Mouse (Mus musculus) limb, embryonic 10.5 days (tissue): ENCODE data around the gene Gm20489. TPM values are rescaled to one million over a fixed set of nuclear protein-coding genes. Genes with fewer than 3 reads are reported as not detected.

Experiments used
- DNase-seq: peaks from one replicate; pipeline ENCODE4 v3.0.0-alpha.2; 2017; ENCODE audit warnings: low spot score
- H3K27ac ChIP-seq: fragments of 300-500 bp; sonication (generic); 2 replicates; pipeline ENCODE4 v1.5.1; 2016; ENCODE audit warnings: mild to moderate bottlenecking
- H3K27me3 ChIP-seq: fragments of 300-500 bp; sonication (generic); 2 replicates; pipeline ENCODE4 v1.6.1; 2016; ENCODE audit warnings: low read depth, mild to moderate bottlenecking; ENCODE audit not compliant: poor library complexity, severe bottlenecking
- H3K36me3 ChIP-seq: fragments of 300-500 bp; sonication (generic); 2 replicates; pipeline ENCODE4 v1.6.1; 2016; ENCODE audit warnings: mild to moderate bottlenecking, moderate library complexity
- H3K4me1 ChIP-seq: fragments of 300-500 bp; sonication (generic); 2 replicates; pipeline ENCODE4 v1.6.1; 2016
- H3K4me3 ChIP-seq: fragments of 300-500 bp; sonication (generic); 2 replicates; pipeline ENCODE4 v1.5.1; 2016; ENCODE audit warnings: mild to moderate bottlenecking, moderate library complexity
- H3K9me3 ChIP-seq: fragments of 300-500 bp; sonication (generic); replicated peaks from 2 replicates; pipeline ENCODE4 v1.6.1; 2016; ENCODE audit warnings: mild to moderate bottlenecking
- WGBS: fragments of 180-500 bp; shearing (Covaris S2); methylation state at CpG from one replicate; pipeline ENCODE4 v1.1.7; 2016; 5-methylcytosine and 5-hydroxymethylcytosine counted together
- polyA plus RNA-seq: library from polyadenylated mRNA; unstranded; fragments of >200 nt; fragmentation: Nextera tagmentation; extraction: Ambion mirVana; gene quantifications from 2 replicates; pipeline ENCODE4 v1.2.1, GENCODE M21; 2016

The Gm20489 gene
- polyA plus RNA-seq, 1 experiment from 2014 or later = not detected

GRCm38 (mm10) chrX:101285953-101286670 is 17.3 kb upstream of the Gm20489 start:
- Histone ChIP-seq H3K27me3 (peaks cover 99% of the 10 kb centered on the region), H3K4me3 (no peak overlapping the region), H3K27ac (no peak overlapping the region), H3K9me3 (no peaks in the 10 kb centered on the region), H3K36me3 (peaks cover 100% of the 10 kb centered on the region), H3K4me1 (no peaks in the 10 kb centered on the region)
- DNase-seq = no peak
- WGBS = 94% methylated on average over 14 of the region's 14 CpGs

DNA sequence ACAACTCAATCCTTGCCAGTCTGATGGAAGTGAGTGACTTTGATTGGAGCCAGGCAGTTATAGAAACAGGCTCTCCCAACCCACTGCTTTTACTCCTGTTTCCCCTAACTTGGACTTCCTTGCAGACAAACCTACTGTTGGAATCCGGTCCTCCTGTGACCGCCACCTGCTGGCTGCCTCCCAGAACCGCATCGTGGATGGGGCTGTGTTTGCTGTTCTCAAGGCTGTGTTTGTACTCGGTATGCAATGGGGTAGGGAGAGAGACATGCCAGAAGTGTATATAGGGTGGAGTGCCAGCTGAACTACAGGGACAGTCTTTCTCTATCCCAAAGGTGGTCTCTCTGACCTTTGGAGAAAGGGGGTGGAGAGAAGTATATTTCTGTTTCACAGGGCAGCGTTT is 16.7 kb upstream of the Gm20489 start:
- Histone ChIP-seq H3K4me1 (no peaks in the 10 kb centered on the region), H3K27me3 (peaks cover 99% of the 10 kb centered on the region), H3K36me3 (peaks cover 100% of the 10 kb centered on the region), H3K27ac (no peak overlapping the region), H3K9me3 (no peaks in the 10 kb centered on the region), H3K4me3 (no peak overlapping the region)
- peak; percentile 71 for DNase-seq
- 34% methylated on average over 6 of the region's 6 CpGs for WGBS

- Histone ChIP-seq H3K4me3 (no peak overlapping the region), H3K36me3 (peaks cover 99% of the 10 kb centered on the region), H3K4me1 (no peaks in the 10 kb centered on the region), H3K9me3 (no peaks in the 10 kb centered on the region), H3K27ac (no peak overlapping the region), H3K27me3 (peaks cover 98% of the 10 kb centered on the region)
- WGBS = 77% methylated on average over 6 of the region's 6 CpGs
- DNase-seq = no peak
These were observed 14.0 kb upstream of the Gm20489 start for GRCm38 (mm10) chrX:101282813-101283212.

- Histone ChIP-seq H3K27me3 (peaks cover 89% of the 10 kb centered on the region), H3K36me3 (peaks cover 39% of the 10 kb centered on the region), H3K9me3 (no peaks in the 10 kb centered on the region), H3K27ac (peak within 1 kb of the TSS; percentile 90), H3K4me1 (peaks cover 14% of the 10 kb centered on the region; the same call in 1 of the 2 replicates), H3K4me3 (peak within 1 kb of the TSS; percentile 65)
- DNase-seq = peak; percentile 85
- 13% methylated on average over 53 of the region's 54 CpGs for WGBS
These were observed 5.3 kb upstream of the Gm20489 start, which contains the start of gene Med12 for GRCm38 (mm10) chrX:101273875-101274738. Gene Med12, plus strand, starts transcription at chrX:101274030.

- H3K36me3 ChIP-seq = peaks cover 32% of the 10 kb centered on the region
- H3K27me3 ChIP-seq = peaks cover 89% of the 10 kb centered on the region
- peaks cover 18% of the 10 kb centered on the region; the same call in 1 of the 2 replicates for H3K4me1 ChIP-seq
- peak overlapping the region; percentile 65 for H3K4me3 ChIP-seq
- H3K27ac ChIP-seq = peak overlapping the region; percentile 90
- 20% methylated on average over 6 of the region's 6 CpGs for WGBS
- no peak for DNase-seq
- no peaks in the 10 kb centered on the region for H3K9me3 ChIP-seq
These were observed 4.6 kb upstream of the Gm20489 start for GRCm38 (mm10) chrX:101273410-101273809.

GRCm38 (mm10) chrX:101268025-101268754 is 633 bp downstream of the Gm20489 start, which contains the start of gene Il2rg:
Gene Il2rg, minus strand, starts transcription at chrX:101268255.
- Histone ChIP-seq H3K36me3 (no peaks in the 10 kb centered on the region), H3K4me3 (no peak within 1 kb of the TSS), H3K9me3 (no peaks in the 10 kb centered on the region), H3K27me3 (peaks cover 87% of the 10 kb centered on the region), H3K27ac (no peak within 1 kb of the TSS; the same call in 1 of the 2 replicates), H3K4me1 (peaks cover 28% of the 10 kb centered on the region)
- no peak for DNase-seq
- WGBS = 82% methylated on average over 5 of the region's 5 CpGs

GRCm38 (mm10) chrX:101266631-101267030 is 2.2 kb downstream of the Gm20489 start:
- H3K4me1 ChIP-seq = peaks cover 26% of the 10 kb centered on the region
- H3K9me3 ChIP-seq = no peaks in the 10 kb centered on the region
- H3K36me3 ChIP-seq = no peaks in the 10 kb centered on the region
- 94% methylated on average over 6 of the region's 6 CpGs for whole genome bisulfite sequencing
- no peak overlapping the region for H3K27ac ChIP-seq
- H3K27me3 ChIP-seq = peaks cover 89% of the 10 kb centered on the region
- H3K4me3 ChIP-seq = no peak overlapping the region
- DNase-seq = no peak

- Histone ChIP-seq H3K36me3 (peaks cover 3% of the 10 kb centered on the region), H3K27ac (peak within 1 kb of the TSS; percentile 77), H3K4me3 (no peak within 1 kb of the TSS), H3K27me3 (peaks cover 95% of the 10 kb centered on the region), H3K9me3 (no peaks in the 10 kb centered on the region), H3K4me1 (peaks cover 46% of the 10 kb centered on the region)
- WGBS = 94% methylated on average over 1 of the region's 1 CpGs
- DNase-seq = no peak
These were observed 4.9 kb downstream of the Gm20489 start, which contains the start of gene Gm614 for GRCm38 (mm10) chrX:101263892-101264291. Gene Gm614, minus strand, starts transcription at chrX:101263992.

- H3K36me3 ChIP-seq = peaks cover 20% of the 10 kb centered on the region
- 0 out of 2 replicates have a peak overlapping the region, but pooled peaks have one; percentile 6 for H3K4me3 ChIP-seq
- peak; percentile 78 for DNase-seq
- peaks cover 97% of the 10 kb centered on the region for H3K27me3 ChIP-seq
- peaks cover 33% of the 10 kb centered on the region for H3K4me1 ChIP-seq
- WGBS = 10% methylated on average over 8 of the region's 13 CpGs
- peak overlapping the region; percentile 86 for H3K27ac ChIP-seq
- H3K9me3 ChIP-seq = no peaks in the 10 kb centered on the region
These were observed 8.1 kb downstream of the Gm20489 start for GRCm38 (mm10) chrX:101260441-101261325.

- Histone ChIP-seq H3K27ac (no peak overlapping the region), H3K36me3 (peaks cover 20% of the 10 kb centered on the region), H3K4me1 (peaks cover 23% of the 10 kb centered on the region), H3K27me3 (peaks cover 83% of the 10 kb centered on the region), H3K4me3 (peak overlapping the region; percentile 66), H3K9me3 (no peaks in the 10 kb centered on the region)
- whole genome bisulfite sequencing = 88% methylated on average over 13 of the region's 13 CpGs
- no peak for DNase-seq
These were observed 12.2 kb downstream of the Gm20489 start for GRCm38 (mm10) chrX:101256603-101257002.

- peaks cover 12% of the 10 kb centered on the region for H3K4me1 ChIP-seq
- H3K9me3 ChIP-seq = no peaks in the 10 kb centered on the region
- H3K4me3 ChIP-seq = peak overlapping the region; percentile 66
- peak overlapping the region; percentile 89 for H3K27ac ChIP-seq
- no peak for DNase-seq
- peaks cover 20% of the 10 kb centered on the region for H3K36me3 ChIP-seq
- WGBS = 10% methylated on average over 26 of the region's 26 CpGs
- peaks cover 66% of the 10 kb centered on the region for H3K27me3 ChIP-seq
These were observed 14.1 kb downstream of the Gm20489 start for GRCm38 (mm10) chrX:101254740-101255139.
